Mouse (Mus musculus) bone marrow macrophage, adult 2 months (primary cell): ENCODE measurements around the gene Gdf3. TPM values are rescaled to one million over a fixed set of nuclear protein-coding genes. Genes with fewer than 3 reads are reported as not detected.

Source experiments
- H3K27ac ChIP-seq: 2 replicates; pipeline ENCODE4 v1.5.1; 2012; ENCODE audit warnings: low read depth, low read length; ENCODE audit not compliant: insufficient read depth
- H3K4me1 ChIP-seq: 2 replicates; pipeline ENCODE4 v1.6.1; 2012; ENCODE audit warnings: low read length; ENCODE audit not compliant: control insufficient read depth, insufficient read depth
- H3K4me3 ChIP-seq: 2 replicates; pipeline ENCODE4 v1.5.1; 2012; ENCODE audit warnings: mild to moderate bottlenecking, low read length, moderate library complexity; ENCODE audit not compliant: insufficient read depth
- CTCF ChIP-seq: IDR thresholded peaks from 2 replicates; pipeline ENCODE4 v1.5.1; 2012; ENCODE audit warnings: low read depth, mild to moderate bottlenecking, low read length, moderate library complexity
- POLR2A ChIP-seq: IDR thresholded peaks from 2 replicates; pipeline ENCODE4 v1.6.1; 2012; ENCODE audit warnings: mild to moderate bottlenecking, low read depth, low read length, borderline replicate concordance
- polyA plus RNA-seq: library from polyadenylated mRNA; stranded (reverse); fragments of >200 nt; gene quantifications from 2 replicates; pipeline ENCODE4 v1.2.4, GENCODE M21; 2012; ENCODE audit not compliant: missing spikeins, insufficient read depth, insufficient read length

The Gdf3 gene
- polyA plus RNA-seq, 1 experiment, result 32.0 TPM

DNA sequence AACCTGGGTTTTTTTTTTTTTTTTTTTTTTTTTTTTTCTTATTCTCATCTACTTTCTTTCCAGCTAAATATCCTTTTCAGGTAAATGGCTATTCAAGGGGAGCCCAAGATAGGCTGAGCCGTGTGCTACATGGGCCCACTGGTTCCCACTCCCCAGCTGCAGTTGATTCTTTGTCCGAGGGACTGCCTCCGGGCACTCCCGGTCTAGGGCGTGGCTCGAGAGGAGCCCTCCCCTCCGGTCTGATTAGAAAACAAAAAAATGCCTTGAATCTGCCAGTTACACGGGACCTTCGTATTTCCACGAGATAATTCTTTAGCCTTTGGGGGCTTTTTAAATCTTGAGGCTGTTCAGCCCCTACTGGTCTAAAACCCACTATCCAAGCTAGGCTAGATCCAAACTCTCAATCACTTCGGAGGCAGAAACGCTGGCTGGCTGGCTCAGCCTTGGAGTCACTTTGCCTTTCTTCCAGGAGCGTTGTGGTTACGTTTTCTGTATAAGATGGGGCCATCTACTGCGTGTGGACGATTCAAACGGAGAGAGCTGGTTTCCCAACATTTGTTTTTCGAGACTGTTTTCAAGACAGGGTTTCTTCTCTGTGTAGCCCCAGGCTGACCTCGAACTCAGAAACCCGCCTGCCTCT is 17.7 kb upstream of the Gdf3 start:
- Histone ChIP-seq H3K27ac (no peak overlapping the region), H3K4me3 (peak overlapping the region; percentile 26; the same call in 1 of the 2 replicates), H3K4me1 (peaks cover 10% of the 10 kb centered on the region)
- no peak for TF ChIP-seq POLR2A
- TF ChIP-seq CTCF, result no peak

DNA sequence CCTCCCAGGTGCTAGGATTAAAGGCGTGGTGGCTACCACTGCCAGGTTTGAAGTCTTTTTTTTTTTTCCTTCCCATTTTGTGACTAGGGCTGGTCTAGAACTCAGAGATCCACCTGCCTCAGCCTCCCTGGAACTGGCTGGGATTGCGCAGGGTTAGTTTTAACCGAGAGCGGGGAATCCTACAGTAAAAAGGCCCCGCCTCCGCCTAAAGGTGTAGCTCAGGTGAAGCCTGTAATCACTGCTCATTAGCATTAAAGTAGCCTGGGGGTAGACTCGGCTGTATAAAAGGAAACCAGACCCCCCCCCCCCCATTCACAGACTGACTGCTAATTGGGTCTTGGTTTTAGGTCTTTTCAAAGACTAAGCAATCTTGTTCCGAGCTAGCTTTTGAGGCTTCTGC is 16.2 kb upstream of the Gdf3 start, which contains the start of gene Dppa3:
Gene Dppa3 (plus strand): TSS at position 301 of the 400 bp plus-strand sequence.
- H3K4me1 ChIP-seq, result no peaks in the 10 kb centered on the region
- H3K27ac ChIP-seq, result no peak within 1 kb of the TSS
- no peak for TF ChIP-seq POLR2A
- no peak within 1 kb of the TSS for H3K4me3 ChIP-seq

DNA sequence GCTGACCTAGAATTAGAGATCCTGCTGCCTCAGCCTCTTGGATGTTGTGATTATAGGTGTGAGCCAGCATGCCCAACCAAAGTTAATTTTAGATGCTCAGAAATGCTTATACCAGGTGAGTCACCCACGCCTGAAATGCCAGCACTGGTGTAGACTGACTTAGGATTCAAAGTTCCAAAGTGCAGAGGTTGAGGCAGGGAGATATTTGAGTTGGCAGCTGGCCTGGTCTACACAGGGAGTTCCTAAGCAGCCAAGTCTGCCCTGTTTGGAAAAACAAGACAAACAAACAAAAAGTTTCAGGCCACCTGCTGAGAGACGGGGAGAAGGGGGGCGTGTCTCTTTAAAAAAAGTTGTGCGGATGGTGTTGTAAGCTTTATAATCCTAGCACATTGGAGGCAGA is 15.3 kb upstream of the Gdf3 start:
- no peak for TF ChIP-seq CTCF
- TF ChIP-seq POLR2A, result no peak
- H3K4me1 ChIP-seq, result no peaks in the 10 kb centered on the region

DNA sequence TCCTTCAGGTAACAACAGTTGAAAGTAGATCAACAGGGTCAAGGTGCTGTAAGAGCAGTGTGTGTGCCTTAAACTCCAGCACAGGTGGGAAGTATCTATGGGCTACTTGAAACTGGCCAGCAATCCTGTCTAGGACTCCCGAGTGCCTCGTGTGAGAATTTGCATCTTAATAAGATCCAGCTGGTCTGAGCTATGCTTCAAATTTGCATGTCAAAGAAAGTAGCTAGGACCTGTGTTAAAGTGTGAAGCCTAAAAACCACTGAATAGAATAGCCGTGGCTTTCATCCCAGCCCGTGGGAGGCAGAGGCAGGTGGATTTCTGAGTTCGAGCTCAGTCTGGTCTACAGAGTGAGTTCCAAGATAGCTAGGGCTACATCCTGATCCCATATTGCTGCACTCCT is 14.6 kb upstream of the Gdf3 start:
- H3K27ac ChIP-seq, result no peak overlapping the region
- TF ChIP-seq CTCF (no peak), POLR2A (no peak)
- no peak overlapping the region for H3K4me3 ChIP-seq
- no peaks in the 10 kb centered on the region for H3K4me1 ChIP-seq

More for the DNA sequence above, 15.3 kb upstream of the Gdf3 start:
- Histone ChIP-seq H3K4me3 (no peak overlapping the region), H3K27ac (no peak overlapping the region)

DNA sequence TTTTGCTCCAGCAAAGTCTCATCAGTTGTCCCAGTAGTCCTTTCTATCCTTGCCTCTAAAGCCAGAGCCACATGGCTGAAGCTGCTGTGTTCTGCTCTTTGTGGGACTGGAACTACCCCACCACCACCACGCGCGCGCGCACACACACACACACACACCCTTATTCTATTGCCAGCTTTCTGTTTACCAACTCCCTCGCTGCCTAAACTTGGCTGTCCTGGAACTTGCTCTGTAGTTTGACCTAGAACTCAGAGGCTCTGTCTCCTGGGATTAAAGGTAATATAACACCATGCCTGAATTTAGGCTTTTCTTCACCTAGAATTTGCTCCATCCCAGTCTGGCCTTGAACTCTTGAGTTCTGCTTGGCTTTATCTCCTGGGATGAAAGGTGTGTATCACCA is 11.2 kb upstream of the Gdf3 start:
- H3K4me1 ChIP-seq, result peaks cover 2% of the 10 kb centered on the region; the same call in 1 of the 2 replicates
- TF ChIP-seq POLR2A, result no peak
- TF ChIP-seq CTCF, result no peak

DNA sequence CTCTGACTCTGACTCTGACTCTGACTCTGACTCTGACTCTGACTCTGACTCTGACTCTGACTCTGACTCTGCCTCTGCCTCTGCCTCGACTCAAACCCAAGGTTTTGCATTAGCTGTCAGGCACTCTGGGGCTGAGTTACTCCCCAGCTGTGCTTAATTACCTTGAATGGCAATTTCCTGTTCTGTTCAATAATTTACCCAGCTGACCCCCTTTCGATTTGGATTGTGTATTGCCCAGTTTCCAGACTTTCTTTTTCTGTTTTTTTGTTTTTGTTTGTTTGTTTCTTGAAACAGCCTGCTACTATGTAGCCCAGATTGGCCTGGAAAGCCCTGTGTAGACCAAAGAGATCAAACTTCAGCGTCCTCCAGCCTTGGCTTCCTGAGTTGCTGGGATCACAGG is 6.1 kb upstream of the Gdf3 start:
- peak overlapping the region; percentile 47; the same call in 1 of the 2 replicates for H3K27ac ChIP-seq
- H3K4me1 ChIP-seq, result peaks cover 2% of the 10 kb centered on the region; the same call in 1 of the 2 replicates
- TF ChIP-seq POLR2A, result no peak
- TF ChIP-seq CTCF, result no peak
- H3K4me3 ChIP-seq, result no peak overlapping the region

More for the DNA sequence above, 11.2 kb upstream of the Gdf3 start:
- Histone ChIP-seq H3K27ac (no peak overlapping the region), H3K4me3 (no peak overlapping the region)

DNA sequence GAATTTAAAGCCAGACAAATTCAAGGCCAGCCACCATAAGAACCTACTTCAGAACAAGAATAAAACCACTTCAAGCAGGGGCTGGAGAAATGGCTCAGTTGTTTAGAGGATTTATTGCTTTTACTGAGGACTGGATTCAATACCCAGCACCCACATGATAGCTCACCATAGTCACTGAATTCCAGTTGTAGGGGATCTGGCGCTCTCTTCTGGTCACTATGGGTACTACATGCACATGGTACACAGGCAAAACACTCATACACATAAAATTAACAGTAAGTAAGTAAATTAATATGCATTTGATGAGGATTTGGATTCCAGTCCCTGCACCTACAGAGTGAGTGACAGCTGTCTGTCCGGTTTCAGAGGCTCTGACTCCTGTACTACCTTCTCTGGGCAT is 4.2 kb upstream of the Gdf3 start:
- TF ChIP-seq POLR2A, result no peak
- no peak for TF ChIP-seq CTCF

DNA sequence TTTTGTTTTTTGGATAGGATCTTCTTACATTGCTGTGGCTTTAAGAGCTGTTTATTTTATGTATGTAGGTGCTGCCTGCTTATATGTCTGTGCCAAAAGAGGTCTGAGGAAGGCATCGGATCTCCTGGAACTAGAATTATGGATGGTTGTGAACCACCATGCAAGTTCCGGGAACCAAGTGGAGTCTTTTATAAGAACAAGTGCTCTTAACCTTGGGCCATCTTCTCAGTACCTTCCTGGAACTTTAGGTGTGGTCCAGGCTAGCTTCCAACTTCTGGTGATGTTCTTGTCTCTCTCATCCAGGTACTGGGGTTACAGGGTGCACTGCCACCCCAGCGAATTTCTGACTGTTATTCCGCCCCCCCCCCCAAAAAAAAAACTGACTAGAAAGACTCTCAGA is 2.5 kb upstream of the Gdf3 start:
- no peak for TF ChIP-seq POLR2A
- no peak for TF ChIP-seq CTCF
- H3K4me3 ChIP-seq, result no peak overlapping the region
- H3K27ac ChIP-seq, result no peak overlapping the region
- H3K4me1 ChIP-seq, result peaks cover 7% of the 10 kb centered on the region

More for the DNA sequence above, 4.2 kb upstream of the Gdf3 start:
- H3K4me3 ChIP-seq, result no peak overlapping the region
- H3K4me1 ChIP-seq, result peaks cover 2% of the 10 kb centered on the region; the same call in 1 of the 2 replicates
- no peak overlapping the region for H3K27ac ChIP-seq

DNA sequence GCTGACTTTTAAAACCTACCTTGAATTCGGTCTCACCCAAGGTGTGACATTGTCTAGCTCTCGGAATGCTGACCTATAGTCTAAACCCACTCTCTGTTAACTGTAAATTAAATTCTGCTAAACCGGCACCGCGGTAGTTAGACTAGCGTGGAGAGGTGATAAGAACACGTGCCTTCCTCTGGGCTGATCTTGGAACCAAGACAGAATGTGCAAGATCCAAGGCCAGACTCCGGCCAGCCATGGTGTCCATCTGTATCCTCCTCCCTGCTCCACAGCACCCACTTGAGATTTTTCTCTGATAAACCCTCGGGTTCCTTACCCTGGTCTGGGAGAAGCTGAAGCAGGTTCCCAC is 534 bp downstream of the Gdf3 start:
- TF ChIP-seq POLR2A (no peak), CTCF (no peak)
- peaks cover 11% of the 10 kb centered on the region for H3K4me1 ChIP-seq
- H3K4me3 ChIP-seq, result no peak overlapping the region
- no peak overlapping the region for H3K27ac ChIP-seq

DNA sequence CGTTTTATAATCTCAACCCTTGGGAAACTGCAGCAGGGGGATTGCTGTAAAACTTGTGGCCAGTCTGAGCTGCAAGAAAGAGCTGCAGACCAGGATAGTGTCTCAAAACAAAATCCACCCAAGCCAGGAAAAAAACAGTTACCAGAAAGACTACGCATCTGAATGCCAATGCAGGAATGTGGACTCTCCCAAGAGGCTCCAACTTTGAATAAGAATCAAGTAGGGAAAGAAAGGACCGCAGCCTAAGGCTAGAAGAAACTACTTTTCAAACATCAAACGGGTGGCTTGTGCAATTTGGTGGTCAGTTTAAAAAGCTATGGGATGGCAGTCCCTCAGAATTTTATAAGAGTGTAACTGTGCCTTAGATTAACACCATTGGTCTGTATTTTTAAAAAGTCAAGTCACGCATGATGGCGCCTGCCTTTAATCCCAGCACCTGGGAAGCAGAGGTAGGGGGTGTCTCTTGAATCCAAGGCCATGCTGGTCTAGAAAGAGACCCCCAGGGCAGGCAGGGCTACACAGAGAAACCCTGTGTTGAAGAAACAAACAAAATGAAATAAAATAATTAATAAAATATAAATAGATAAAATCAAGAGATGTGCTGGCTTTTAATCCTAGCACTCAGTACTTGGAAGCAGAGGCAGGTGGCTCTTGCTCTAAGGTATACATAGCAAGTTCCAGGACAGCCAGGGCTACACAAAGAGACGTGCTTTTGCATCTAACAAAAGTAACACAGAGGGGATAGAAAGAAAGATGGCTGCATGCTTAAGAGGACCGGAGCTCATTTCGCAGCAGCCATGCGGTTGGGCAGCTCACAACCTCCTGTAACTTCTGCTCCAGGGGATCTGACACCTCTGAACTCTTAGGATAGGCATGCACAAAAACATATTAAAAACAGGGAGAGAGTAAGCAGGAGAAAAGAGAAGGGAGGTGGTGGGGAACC is 1.2 kb downstream of the Gdf3 start:
- Histone ChIP-seq H3K27ac (no peak overlapping the region), H3K4me1 (peaks cover 14% of the 10 kb centered on the region), H3K4me3 (no peak overlapping the region)
- TF ChIP-seq CTCF, result no peak
- TF ChIP-seq POLR2A, result no peak
